Mouse (Mus musculus) testis, postnatal 14 days (tissue): ENCODE data around the gene Mark4.

Source experiments
- DNase-seq: peaks from one replicate; pipeline ENCODE4 v3.0.0; 2021; ENCODE audit warnings: low spot score

The Mark4 gene

DNA sequence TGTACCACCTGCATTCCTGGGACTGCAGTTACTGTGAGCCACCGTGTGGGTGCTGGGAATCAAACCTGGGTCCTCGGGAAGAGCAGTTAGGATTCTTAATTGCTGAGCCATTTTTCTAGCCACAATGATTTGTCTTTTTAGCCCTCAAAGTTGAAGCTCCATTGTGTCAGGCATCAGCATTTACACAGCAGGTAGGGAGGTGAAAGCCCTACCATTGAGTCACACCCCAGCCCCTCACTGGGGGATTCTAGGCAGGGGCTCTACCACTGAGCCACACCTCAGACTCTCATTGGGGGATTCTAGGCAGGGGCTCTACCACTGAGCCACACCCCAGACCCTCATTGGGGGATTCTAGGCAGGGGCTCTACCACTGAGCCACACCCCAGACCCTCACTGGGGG, 22.3 kb downstream of the Mark4 start:
- no peak for DNase-seq

DNA sequence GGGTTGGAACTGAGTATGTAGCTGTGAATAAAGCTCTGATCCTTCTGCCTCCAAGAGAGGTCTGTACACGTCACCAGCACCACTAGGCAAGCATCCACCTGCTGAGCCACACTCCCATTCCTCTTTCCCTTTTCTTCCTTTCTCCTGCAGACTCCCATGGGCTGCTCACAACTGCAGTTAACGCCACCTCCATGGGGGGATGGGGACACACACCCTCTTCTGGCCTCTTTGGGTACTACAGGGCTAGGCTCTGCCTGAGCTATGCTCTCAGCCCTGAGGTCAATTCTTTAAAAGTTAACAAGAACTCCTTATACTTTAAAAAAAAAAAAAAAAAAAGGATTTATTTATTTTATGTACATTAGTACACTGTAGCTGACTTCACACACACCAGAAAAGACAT, 26.1 kb downstream of the Mark4 start:
- DNase-seq = no peak

DNA sequence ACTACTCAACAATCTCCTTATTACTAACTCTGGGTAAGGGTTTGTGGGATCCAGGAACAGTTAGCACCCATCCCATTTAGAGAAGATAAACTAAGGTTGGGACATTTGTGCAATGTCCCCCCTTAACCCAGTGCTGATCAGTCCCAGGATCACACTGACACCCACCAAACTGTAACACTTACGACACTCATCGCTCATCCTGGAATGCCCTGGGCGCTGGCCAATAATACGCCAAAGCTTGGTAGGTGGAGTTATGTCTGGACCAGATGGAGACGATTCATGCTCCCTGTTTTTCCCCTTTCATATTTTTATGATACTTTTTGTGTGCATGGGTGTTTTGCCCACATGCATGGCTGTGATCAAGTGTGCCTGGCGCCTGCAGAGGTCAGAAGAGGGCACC, 28.2 kb downstream of the Mark4 start:
- no peak for DNase-seq

DNA sequence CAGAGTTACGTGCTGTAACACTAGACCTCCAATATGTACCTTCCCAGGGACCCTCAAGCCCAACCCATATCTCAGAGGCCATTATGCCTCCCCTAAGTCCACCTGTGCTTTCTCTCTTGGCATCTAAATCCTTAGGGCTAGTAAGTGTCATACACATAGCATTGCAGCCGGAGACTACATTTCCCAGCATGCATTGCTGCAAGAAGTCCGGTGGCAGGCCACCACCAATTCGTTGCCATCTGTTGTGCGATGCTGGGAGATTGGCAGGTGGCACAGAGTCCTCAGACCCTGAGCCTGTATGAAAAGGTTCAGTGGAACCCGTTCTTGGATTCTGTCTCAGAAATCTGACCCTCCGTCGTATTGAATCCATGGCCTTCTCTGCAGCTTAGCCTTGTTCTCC, 28.9 kb downstream of the Mark4 start:
- no peak for DNase-seq

DNA sequence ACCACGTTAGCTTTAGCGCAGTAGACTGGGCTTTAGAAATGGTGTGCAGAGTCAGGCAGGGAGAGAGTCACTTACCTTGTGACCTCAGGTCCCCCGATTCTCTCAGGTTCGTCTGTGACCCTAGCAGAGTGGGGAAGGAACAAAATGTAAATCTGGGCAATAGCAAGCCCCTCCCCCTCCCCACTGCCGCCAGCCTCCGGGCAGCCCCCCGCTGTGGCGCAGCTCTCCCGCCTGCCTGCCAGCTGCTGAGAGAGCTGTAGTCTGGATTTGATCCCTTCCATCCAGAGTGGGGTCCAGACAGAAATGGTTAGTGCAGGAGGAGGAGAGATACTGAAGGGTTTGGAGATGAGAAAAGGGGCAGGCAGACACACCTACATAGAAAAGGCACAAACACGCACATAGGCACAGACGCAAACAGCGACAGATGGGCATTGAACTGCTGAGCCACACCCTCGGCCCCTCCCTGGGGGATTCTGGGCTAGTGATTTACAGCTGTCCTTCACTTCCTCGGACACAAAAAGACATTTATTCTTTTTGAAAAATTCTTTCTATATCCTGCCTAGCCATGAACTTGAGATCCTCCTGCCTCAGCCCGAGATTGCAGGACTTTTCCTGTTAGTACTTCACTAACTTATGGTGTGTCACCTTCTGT, 30.5 kb downstream of the Mark4 start:
- DNase-seq = no peak

DNA sequence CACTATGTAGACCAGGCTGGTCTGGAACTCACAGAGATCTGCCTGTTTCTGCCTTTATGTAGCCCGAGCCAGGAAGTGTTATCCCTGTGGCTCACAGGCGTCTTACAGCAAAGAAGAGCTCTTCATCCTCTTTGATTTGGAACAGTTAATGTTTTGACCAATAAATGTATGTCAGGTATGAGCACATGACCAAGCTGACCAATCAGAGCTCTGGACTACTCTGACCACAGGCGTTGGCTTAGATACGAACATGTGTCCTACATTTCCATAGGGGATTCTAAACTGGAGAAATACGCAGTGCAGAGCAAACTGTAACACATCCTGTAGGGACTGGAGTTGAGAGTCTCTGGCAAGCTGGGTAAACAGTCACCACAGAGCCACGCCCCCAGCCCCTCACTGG, 31.7 kb downstream of the Mark4 start:
- DNase-seq = no peak

DNA sequence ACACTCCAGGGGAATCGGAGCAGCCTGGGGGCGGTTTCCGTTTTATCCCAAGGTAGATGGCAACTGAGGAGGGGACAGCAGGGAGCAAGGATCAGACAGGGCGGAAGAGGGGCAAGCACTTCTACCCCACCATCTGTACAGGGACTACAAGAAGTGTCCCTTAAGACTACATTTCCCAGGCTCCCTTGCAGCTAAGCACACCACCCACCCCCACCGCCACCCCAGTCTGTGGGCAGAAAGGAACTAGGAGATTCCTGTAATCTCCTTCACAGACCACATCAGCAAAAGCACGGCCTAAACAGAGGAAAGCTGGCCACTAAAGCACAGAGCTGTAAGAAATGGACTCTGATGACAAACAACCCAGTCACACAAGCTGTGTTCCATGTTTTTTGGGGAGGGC, 32.3 kb downstream of the Mark4 start:
- DNase-seq = no peak

DNA sequence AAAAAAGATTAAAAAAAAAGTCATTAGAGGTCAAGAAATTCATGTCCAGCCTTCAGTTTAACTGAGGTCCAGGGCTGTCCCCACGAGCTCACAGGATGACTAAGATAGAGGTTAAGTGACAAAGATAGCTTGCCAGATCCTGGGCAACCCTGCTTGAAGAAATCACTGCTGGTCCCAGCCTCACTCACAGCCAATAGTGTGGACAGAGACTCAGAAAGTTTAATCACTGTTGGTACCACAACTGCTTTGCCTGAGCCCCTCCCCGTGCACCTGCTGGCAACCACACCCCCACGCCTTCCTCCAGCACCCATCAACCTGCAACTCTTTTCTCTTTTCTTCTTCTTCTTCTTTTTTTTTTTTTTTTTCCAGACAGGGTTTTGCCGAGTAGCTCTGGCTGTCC, 34.6 kb downstream of the Mark4 start:
- no peak for DNase-seq

DNA sequence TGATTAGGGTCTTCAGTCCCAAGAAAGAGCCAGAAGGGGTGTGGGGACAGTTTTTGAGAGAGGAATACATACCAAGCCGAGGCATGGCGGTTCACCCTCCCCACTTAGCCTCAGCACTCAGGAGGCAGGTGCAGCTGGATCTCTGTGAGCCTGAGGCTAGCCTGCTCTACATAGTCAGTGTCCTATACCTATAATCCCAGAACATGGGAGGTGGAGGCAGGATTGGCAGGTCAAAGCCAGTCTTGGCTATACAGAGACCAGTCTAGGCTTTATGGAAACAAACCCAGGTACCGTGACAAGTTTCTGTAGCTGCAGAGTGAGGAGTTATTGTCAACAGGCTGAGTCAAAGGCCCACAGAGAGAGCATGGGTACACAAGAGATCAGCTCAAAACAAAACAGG, 35.5 kb downstream of the Mark4 start:
- DNase-seq = no peak

DNA sequence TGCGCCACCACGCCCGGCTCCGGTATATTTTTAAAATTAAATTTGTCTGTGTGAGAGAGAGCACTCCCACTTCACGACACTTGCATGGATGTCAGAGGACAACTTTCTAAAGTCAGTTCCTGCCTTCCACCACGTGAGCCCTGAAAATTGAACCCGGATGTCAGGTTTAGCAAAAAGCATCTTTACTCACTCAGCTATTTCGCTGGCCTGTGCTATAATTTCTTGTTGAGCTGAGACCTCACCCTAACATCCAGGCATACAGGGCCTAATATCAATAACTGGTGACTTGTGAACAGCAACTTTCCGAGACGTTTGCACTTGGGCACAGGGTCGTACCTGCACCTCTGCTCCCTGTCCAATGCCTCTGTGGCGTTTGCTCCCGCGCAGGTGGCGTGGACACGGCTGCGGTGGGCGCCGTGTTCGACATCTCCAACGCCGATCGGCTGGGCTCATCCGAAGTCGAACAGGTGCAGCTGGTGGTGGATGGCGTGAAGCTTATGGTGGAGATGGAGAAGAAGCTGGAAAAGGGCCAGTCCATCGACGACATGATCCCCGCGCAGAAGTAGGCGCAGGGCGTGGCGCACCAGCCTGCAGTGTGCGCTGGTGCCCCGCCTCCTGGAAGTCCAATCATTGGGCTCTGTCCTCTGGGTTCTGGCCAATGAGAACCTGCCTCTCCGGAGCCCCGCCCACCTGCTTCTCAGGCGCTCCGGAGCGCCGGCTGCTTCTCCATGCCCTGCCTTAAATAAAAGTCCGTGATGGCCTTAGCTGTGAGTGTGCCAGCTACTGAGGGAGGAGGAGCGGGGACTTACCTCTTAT, 37.6 kb downstream of the Mark4 start:
- peak; percentile 87 for DNase-seq

DNA sequence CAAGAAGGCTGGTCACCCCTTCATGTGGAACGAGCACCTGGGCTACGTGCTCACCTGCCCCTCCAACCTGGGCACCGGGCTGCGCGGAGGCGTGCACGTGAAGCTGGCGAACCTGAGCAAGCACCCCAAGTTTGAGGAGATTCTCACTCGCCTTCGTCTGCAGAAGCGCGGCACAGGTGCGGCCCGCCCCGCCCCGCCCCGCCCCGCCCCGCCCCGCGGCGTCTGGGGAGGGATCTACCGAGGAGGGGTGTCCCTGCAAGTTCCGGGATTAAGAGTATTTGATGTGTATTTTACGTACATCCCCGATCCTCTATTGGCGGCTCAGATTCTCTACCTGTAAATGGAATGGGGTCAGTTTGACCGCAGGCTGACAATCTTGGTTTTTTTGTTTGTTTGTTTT, 38.5 kb downstream of the Mark4 start:
- no peak for DNase-seq

DNA sequence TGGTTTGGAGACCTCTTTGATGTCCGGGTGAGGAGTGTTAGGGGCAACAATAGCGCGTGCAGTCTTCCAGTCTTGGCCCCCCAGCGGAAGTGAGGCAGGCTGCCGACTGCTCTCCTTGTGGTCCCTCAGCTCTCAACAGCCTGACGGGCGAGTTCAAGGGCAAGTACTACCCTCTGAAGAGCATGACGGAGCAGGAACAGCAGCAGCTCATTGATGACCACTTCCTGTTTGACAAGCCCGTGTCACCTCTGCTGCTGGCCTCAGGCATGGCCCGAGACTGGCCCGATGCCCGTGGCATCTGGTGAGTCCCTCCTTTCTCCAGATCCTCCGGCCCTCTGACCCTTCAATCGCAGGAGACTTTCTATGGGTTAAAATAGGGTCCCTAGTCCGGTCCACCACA, 42.0 kb downstream of the Mark4 start:
- DNase-seq = no peak

DNA sequence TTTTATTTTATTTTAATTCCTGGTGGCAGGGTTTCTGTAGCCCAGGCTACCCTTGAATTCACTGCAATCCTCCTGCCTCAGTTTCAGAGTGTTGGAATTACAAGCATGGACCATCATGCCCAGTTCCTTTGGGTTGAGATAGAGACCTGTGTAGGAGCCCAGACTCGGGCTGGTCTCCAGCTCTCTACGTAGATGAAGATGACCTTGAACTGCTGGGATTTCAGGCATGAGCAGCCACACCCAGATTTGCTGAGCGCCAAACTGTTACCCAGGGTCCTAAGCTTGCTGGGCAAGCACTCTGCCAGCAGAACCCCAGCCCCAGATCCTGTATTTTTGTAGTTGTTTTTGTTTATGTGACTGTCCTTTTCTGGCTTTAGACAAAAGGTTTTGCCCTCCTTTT, 45.1 kb downstream of the Mark4 start:
- DNase-seq = no peak

DNA sequence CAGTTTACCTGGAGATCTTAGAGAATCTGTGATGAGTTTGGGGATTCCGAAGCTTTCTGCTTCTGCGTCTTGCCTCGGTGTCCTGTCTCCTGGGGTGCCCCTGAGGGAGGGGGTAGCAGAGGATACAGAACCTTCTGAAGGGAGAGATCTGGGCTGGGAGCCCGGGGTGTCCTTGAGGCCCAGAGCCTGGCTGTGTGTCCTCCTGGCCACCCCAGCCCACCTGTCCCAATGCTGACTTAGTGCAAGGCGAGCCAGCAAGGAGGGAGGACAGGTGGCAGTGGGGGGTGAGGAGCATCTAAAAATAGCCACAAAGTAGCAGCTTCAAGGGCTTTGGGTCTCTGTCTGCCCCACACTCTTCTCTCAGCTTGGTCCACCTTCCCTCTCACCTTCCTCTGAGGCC, 46.8 kb downstream of the Mark4 start:
- no peak for DNase-seq

DNA sequence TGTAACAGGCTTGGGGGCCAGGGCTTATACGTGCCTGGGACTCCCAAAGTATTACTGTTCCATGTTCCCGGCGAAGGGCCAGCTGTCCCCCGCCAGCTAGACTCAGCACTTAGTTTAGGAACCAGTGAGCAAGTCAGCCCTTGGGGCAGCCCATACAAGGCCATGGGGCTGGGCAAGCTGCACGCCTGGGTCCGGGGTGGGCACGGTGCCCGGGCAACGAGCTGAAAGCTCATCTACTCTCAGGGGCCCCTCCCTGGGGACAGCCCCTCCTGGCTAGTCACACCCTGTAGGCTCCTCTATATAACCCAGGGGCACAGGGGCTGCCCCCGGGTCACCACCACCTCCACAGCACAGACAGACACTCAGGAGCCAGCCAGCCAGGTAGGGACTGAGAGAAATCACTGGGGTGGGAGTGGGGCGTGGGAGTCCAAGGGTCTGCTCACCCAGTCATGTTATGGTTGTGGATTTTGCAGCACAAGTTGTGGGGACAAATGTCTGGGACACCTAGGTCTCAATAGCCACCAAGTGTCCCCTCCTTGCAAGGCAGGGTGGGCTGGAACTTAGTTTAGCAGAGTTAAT, 47.8 kb downstream of the Mark4 start:
- DNase-seq = no peak

DNA sequence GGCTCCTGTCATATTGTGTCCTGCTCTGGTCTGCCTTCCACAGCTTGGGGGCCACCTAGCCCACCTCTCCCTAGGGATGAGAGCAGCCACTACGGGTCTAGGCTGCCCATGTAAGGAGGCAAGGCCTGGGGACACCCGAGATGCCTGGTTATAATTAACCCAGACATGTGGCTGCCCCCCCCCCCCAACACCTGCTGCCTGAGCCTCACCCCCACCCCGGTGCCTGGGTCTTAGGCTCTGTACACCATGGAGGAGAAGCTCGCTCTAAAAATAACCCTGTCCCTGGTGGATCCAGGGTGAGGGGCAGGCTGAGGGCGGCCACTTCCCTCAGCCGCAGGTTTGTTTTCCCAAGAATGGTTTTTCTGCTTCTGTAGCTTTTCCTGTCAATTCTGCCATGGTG, 48.9 kb downstream of the Mark4 start:
- DNase-seq = no peak

DNA sequence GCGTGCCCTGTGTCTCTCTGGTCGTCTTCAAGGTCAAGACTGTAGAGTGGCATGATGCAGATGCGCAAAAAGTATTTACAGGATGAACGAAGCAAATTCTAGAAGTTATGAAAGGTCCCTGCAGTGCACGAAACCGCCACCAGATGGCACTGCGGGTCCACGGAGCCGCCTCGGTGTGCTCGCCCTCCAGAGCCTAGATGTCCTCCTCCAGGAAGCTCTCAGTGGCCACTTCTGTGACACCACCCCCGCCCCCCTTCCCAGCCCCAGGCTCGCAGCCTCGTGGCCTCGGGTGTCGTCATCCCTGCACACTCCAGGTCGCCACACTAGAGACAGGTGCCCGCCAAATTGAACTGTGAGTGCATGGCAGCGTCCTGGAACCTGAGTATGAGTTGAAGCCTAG, 53.2 kb downstream of the Mark4 start:
- DNase-seq = peak; percentile 66

DNA sequence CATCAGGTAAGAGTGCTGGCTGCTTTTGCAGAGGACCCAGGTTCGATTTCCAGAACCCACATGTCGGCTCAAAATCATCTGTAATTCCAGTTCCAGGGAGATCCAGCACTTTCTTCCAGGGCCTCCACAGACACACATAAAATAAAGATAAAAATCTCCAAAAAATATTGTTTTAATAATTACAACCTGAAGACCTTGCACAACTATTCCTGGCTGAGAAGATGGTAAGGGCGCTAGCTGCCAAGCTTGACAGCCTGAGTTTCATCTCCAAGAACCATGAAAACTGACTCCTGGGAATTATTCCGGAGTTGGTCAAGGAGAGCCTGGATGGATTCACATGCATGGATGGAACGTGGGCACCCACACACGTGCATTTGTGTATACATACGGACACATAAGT, 54.1 kb downstream of the Mark4 start, which contains the start of gene Ckm:
TSS of gene Ckm (plus strand) at position 301 of the 400 bp plus-strand sequence.
- DNase-seq = no peak

DNA sequence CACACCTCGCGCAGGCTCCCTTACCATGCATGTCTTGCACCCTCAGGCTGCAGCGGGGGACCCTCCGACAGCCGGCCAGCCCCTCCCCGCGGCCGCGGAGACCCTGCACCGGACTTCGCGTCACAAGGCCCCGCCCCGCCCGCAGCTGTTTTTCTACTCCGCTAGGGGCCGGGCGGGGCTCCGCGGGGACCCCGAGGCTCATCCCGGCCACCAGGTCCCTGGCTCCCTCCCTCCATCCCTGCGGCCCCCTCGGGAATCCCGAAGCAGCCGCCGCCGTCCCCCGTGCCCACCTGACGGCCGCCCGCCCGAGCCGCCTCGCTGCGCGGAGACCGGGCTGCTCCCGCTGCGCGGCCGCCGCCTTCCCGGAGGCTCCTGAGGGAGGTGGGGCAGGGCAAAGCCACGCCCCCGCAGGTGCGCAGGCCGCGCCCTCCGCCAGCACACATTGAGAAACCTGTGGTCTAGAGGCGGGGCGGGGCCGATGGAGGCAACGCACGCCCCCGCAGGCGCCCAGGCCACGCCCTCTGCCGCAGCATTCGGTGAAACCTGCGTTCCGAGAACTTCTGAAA, 54.8 kb downstream of the Mark4 start, which contains the start of gene Klc3:
TSS of gene Klc3 (minus strand) at position 374 of the 566 bp plus-strand sequence.
- peak; percentile 88 for DNase-seq

DNA sequence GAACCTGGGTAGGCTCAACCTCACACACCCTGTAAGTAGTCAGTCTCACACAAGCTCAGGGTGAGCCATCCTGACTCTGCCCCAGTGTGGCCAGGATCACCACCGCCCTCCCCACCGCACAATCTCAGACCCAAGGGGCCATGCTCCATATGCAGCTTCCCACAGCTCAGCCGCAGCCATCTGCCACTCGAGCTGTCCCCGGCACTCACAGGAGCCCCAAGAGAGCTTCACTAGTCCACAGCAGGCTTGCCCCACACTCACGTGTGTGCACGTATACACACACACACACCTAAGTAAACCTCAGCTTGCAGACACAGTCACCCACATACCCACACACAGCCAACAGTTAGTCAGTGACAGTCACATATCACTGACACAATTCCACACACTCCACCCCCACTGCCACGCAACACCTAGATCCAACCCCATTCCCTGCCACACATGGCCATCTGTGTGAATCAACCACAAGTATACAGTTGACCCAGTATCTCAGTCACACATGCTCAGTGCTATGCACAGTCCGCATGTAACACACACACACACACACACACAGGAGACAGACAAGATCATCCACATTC, 56.0 kb downstream of the Mark4 start:
- DNase-seq = no peak

DNA sequence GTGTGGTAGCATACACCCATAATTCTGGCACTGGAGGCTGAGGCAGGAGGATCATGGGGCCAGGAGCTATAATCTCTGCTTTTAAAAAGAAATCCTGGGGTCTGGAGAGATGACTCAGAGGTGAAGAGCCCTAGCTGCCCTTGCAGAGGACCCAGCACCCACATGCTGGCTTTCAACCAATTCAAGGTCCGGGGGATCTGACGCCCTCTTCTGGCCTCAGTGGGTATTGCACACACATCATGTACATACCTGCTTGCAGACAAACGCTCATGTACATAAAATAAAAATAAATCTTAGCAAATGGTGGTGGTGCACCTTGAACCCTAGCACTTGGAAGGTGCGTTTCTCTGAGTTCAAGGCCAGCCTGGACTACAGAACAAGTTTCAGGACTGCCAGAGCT, 57.7 kb downstream of the Mark4 start:
- DNase-seq = no peak

DNA sequence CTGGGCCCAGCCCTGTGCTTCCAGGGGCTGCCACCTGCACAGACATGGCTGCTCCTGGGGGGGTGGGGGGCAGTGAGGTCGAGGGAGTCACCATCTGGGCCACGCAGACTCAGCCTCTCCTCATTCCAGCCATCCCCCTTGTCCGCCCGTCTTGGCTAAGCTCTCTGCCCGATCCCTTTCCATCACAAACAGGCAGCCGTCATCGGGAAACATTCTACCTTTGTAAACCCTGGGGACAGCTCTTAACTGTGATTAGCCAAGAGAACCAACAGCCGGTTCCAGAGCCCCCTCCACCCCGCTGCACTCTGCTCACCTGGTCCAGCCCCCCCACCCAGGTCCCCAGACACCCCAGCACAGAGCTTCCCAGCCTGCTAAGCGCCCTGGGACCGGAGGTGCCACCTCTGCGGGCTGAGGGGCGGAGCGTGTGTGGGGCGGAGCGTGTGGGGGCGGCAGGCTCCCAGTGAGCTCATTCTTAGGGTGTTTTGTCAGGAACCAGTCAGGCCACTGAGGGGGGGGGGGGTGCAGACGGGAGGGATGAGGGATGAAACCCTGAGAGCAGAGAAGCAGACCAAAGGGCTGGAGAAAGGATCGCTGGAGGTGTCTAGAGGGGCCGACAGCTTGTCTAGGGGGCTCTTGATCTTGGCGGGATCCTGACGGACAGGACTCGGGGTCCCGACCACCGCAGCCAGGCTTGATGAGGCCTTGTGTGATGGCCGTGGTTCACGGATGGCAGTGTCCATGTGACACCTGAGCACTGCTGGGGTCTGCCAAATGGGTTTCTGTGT, 58.9 kb downstream of the Mark4 start:
- no peak for DNase-seq
